Mouse (Mus musculus): ENCODE measurements around the gene Camk1d. TPM values are rescaled to one million over a fixed set of nuclear protein-coding genes. Genes with fewer than 3 reads are reported as not detected.

The Camk1d gene
- total and polyA plus RNA-seq, 3 experiments, result 4.6 to 12.4 (median 4.8) TPM

DNA sequence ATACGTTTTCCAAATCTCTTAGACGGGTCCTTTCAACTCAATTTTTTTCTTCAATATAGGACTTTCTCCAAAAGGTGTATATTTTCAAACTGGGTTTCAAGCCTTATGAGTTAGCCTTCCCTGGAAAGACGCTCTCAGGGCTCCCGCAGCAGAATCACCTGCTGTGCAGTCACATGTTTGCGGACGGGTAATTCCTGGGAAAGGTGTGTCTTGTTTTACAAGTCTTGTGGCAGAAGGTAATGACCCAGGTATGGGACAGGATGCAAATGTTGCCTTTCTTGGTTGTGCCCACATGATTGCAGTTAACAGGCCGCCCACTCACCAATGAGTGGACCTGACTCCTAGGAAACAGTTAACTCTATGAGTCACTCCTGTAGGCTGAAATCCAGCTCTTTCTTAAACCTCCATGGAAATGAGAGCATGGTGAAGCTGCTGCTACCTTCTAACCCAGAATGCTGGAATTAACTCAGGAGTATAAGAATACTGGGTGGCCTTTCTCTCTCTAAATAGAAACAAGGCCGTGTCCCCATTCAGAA lies 95.9 kb downstream of the Camk1d start:
- H3K36me3 ChIP-seq (replicated peaks in 1 of 2; ENCODE audit: control insufficient read depth in 1 of 2, insufficient read depth in 1 of 2, low read length in 1 of 2), result peaks cover 0 to 22% of the 10 kb centered on the region in 2 experiments
- H3K79me2 ChIP-seq (replicated peaks; ENCODE audit: control insufficient read depth, extremely low read depth, insufficient read depth, poor library complexity, severe bottlenecking), result no peaks in the 10 kb centered on the region
- H3K9me3 ChIP-seq (replicated peaks; ENCODE audit: low read length), result peaks cover 3% of the 10 kb centered on the region
- H3K4me2 ChIP-seq (ENCODE audit: insufficient read depth, low read depth, poor library complexity, severe bottlenecking), result no peak overlapping the region
- H3K4me1 ChIP-seq (ENCODE audit: control insufficient read depth in 1 of 2, insufficient read depth in 2 of 2), result peaks cover 19 to 63% of the 10 kb centered on the region in 2 experiments
- no peak overlapping the region for H3K9ac ChIP-seq (ENCODE audit: insufficient read depth, low read depth)
- dilution Hi-C loops (cut with MboI; ENCODE audit: extremely low pct_ligation_motif_present, extremely low pct_unique_long_range_greater_than_20kb, low sequenced_read_pairs), result no loop called here
- no peak overlapping the region for H3K27ac ChIP-seq (ENCODE audit: insufficient read depth, low read depth)
- no peaks in the 10 kb centered on the region for H3K27me3 ChIP-seq (replicated peaks)
- no peak for DNase-seq (ENCODE audit: extremely low read depth)
- in situ Hi-C loops (cut with MboI; ENCODE audit: low pct_ligation_motif_present, low pct_unique_long_range_greater_than_20kb, low sequenced_read_pairs), result no loop called here
- no peak overlapping the region for H3K4me3 ChIP-seq (replicated peaks in 1 of 3; ENCODE audit: low read depth in 2 of 3, low read length in 2 of 3, poor library complexity in 1 of 3)
- TF ChIP-seq RCOR1 (conservative IDR thresholded peaks at IDR 0.05; ENCODE audit: low read depth, low read length), result no peak
- TF ChIP-seq NELFE (IDR thresholded peaks at IDR 0.05; ENCODE audit: low read depth, low read length), result no peak
- no peak for TF ChIP-seq PAX5 (IDR thresholded peaks at IDR 0.05; ENCODE audit: low read length)
- TF ChIP-seq MAZ (IDR thresholded peaks at IDR 0.05; ENCODE audit: low read depth, low read length), result no peak
- TF ChIP-seq POLR2A (IDR thresholded peaks at IDR 0.05; ENCODE audit: low read depth, low read length), result no peak
- TF ChIP-seq JUND (conservative IDR thresholded peaks at IDR 0.05; ENCODE audit: low read depth, low read length), result no peak
- TF ChIP-seq UBTF (IDR thresholded peaks at IDR 0.05; ENCODE audit: low read depth, low read length), result no peak
- TF ChIP-seq ELF1 (IDR thresholded peaks at IDR 0.05; ENCODE audit: low read depth, low read length), result no peak

- H3K4me3 ChIP-seq (replicated peaks in 1 of 3; ENCODE audit: low read depth in 2 of 3, low read length in 2 of 3, poor library complexity in 1 of 3), result no peak overlapping the region
- H3K9me3 ChIP-seq (replicated peaks; ENCODE audit: low read length), result peaks cover 13% of the 10 kb centered on the region
- H3K79me2 ChIP-seq (replicated peaks; ENCODE audit: control insufficient read depth, extremely low read depth, insufficient read depth, poor library complexity, severe bottlenecking), result no peaks in the 10 kb centered on the region
- H3K27ac ChIP-seq (ENCODE audit: insufficient read depth, low read depth), result peak overlapping the region; percentile 94
- H3K27me3 ChIP-seq (replicated peaks), result no peaks in the 10 kb centered on the region
- in situ Hi-C loops (cut with MboI; ENCODE audit: low pct_ligation_motif_present, low pct_unique_long_range_greater_than_20kb, low sequenced_read_pairs), result no loop called here
- peak; percentile 90 for DNase-seq (ENCODE audit: extremely low read depth)
- peaks cover 19 to 73% of the 10 kb centered on the region in 2 experiments for H3K4me1 ChIP-seq (ENCODE audit: control insufficient read depth in 1 of 2, insufficient read depth in 2 of 2)
- peak overlapping the region; percentile 68 for H3K4me2 ChIP-seq (ENCODE audit: insufficient read depth, low read depth, poor library complexity, severe bottlenecking)
- H3K36me3 ChIP-seq (replicated peaks in 1 of 2; ENCODE audit: control insufficient read depth in 1 of 2, insufficient read depth in 1 of 2, low read length in 1 of 2), result peaks cover 0 to 17% of the 10 kb centered on the region in 2 experiments
- dilution Hi-C loops (cut with MboI; ENCODE audit: extremely low pct_ligation_motif_present, extremely low pct_unique_long_range_greater_than_20kb, low sequenced_read_pairs), result no loop called here
- 0 out of 2 replicates have a peak overlapping the region, but pooled peaks have one; percentile 41 for H3K9ac ChIP-seq (ENCODE audit: insufficient read depth, low read depth)
- no peak for TF ChIP-seq PAX5 (IDR thresholded peaks at IDR 0.05; ENCODE audit: low read length)
- TF ChIP-seq E2F4 (IDR thresholded peaks at IDR 0.05; ENCODE audit: insufficient replicate concordance, low read depth, low read length), result no peak
- no peak for TF ChIP-seq USF2 (conservative IDR thresholded peaks at IDR 0.05; ENCODE audit: low read depth, low read length)
- TF ChIP-seq EP300 (IDR thresholded peaks at IDR 0.05; ENCODE audit: low read length), result peak; percentile 90
- no peak for TF ChIP-seq CTCF (conservative IDR thresholded peaks at IDR 0.05 in 1 of 2, IDR thresholded peaks at IDR 0.05 in 1 of 2; ENCODE audit: low read depth in 2 of 2, low read length in 2 of 2)
- TF ChIP-seq RCOR1 (conservative IDR thresholded peaks at IDR 0.05; ENCODE audit: low read depth, low read length), result 0 out of 2 replicates have a peak, but pooled peaks have one; percentile 39
- peak; percentile 99 for TF ChIP-seq MAFK (IDR thresholded peaks at IDR 0.05; ENCODE audit: insufficient replicate concordance, low read length)
- TF ChIP-seq HCFC1 (IDR thresholded peaks at IDR 0.05; ENCODE audit: low read depth, low read length), result no peak
- no peak for TF ChIP-seq ZNF384 (IDR thresholded peaks at IDR 0.05; ENCODE audit: low read depth, low read length)
- TF ChIP-seq POLR2AphosphoS2 (IDR thresholded peaks at IDR 0.05; ENCODE audit: low read depth, low read length), result no peak
- TF ChIP-seq MEF2A (IDR thresholded peaks at IDR 0.05; ENCODE audit: borderline replicate concordance, low read depth, low read length), result peak; percentile 78
- TF ChIP-seq GABPA (IDR thresholded peaks at IDR 0.05; ENCODE audit: insufficient replicate concordance, low read depth, low read length), result peak; percentile 52; the same call in 1 of the 2 replicates
- no peak for TF ChIP-seq NRF1 (IDR thresholded peaks at IDR 0.05; ENCODE audit: low read depth, low read length)
- peak; percentile 69 for TF ChIP-seq BHLHE40 (IDR thresholded peaks at IDR 0.05; ENCODE audit: low read depth, low read length)
- TF ChIP-seq TBP (conservative IDR thresholded peaks at IDR 0.05; ENCODE audit: low read depth, low read length), result no peak
- peak; percentile 79 for TF ChIP-seq IRF4 (IDR thresholded peaks at IDR 0.05; ENCODE audit: low read depth, low read length)
- no peak for TF ChIP-seq USF1 (IDR thresholded peaks at IDR 0.05; ENCODE audit: low read depth, low read length)
- peak; percentile 84 for TF ChIP-seq SIN3A (IDR thresholded peaks at IDR 0.05; ENCODE audit: low read length)
- peak; percentile 66; the same call in 1 of the 2 replicates for TF ChIP-seq TCF12 (IDR thresholded peaks at IDR 0.05; ENCODE audit: low read depth, low read length)
- TF ChIP-seq ZMIZ1 (IDR thresholded peaks at IDR 0.05; ENCODE audit: low read depth, low read length), result 0 out of 2 replicates have a peak, but pooled peaks have one; percentile 40
- TF ChIP-seq JUN (IDR thresholded peaks at IDR 0.05; ENCODE audit: insufficient read depth, low read depth, low read length), result peak; percentile 86
- TF ChIP-seq ETS1 (conservative IDR thresholded peaks at IDR 0.05; ENCODE audit: low read depth, low read length), result peak; percentile 100
- TF ChIP-seq CHD1 (IDR thresholded peaks at IDR 0.05; ENCODE audit: low read depth, low read length), result no peak
- peak; percentile 84 for TF ChIP-seq JUND (conservative IDR thresholded peaks at IDR 0.05; ENCODE audit: low read depth, low read length)
- TF ChIP-seq MYC (IDR thresholded peaks at IDR 0.05; ENCODE audit: low read depth, low read length), result peak; percentile 80
- TF ChIP-seq MAZ (IDR thresholded peaks at IDR 0.05; ENCODE audit: low read depth, low read length), result peak; percentile 71; the same call in 1 of the 2 replicates
- TF ChIP-seq POLR2A (IDR thresholded peaks at IDR 0.05; ENCODE audit: low read depth, low read length), result no peak
- no peak for TF ChIP-seq ZC3H11A (IDR thresholded peaks at IDR 0.05; ENCODE audit: low read depth, low read length)
- TF ChIP-seq NELFE (IDR thresholded peaks at IDR 0.05; ENCODE audit: low read depth, low read length), result no peak
Observed at GRCm38 (mm10) chr2:5614896-5615295, 99.4 kb downstream of the Camk1d start.
